Mouse (Mus musculus) monocyte, adult 5-6 weeks (primary cell): ENCODE data around the gene Abr. TPM values are rescaled to one million over a fixed set of nuclear protein-coding genes. Genes with fewer than 3 reads are reported as not detected.

Experiments
- ATAC-seq: fragments of 153-309, 156-312 bp; replicated peaks from 2 replicates; pipeline ENCODE4 v1.8.0; 2017; ENCODE audit warnings: mild to moderate bottlenecking; ENCODE audit not compliant: low TSS enrichment, insufficient number of reproducible peaks, severe bottlenecking, poor library complexity, low FRiP score
- total RNA-seq: library from RNA; stranded (forward); fragments of 200-1000, 200-491, 200-594 nt; gene quantifications from 3 replicates; pipeline ENCODE4 v1.2.3, GENCODE M21; 2017

Abr gene
- total RNA-seq, 1 experiment from 2014 or later = 129 TPM

GRCm38 (mm10) chr11:76530966-76531678 lies 91.0 kb downstream of the Abr start:
- ATAC-seq = no peak

GRCm38 (mm10) chr11:76530168-76530935 lies 91.8 kb downstream of the Abr start:
- ATAC-seq = no peak

GRCm38 (mm10) chr11:76529352-76530141 lies 92.6 kb downstream of the Abr start:
- peak; percentile 32; the same call in 1 of the 2 replicates for ATAC-seq

- no peak for ATAC-seq
Observed at GRCm38 (mm10) chr11:76525646-76526351, 96.3 kb downstream of the Abr start.

- peak; percentile 83 for ATAC-seq
Observed at GRCm38 (mm10) chr11:76524947-76525346, 97.2 kb downstream of the Abr start.

- ATAC-seq = no peak
Observed at GRCm38 (mm10) chr11:76523356-76523755, 98.8 kb downstream of the Abr start.

- no peak for ATAC-seq
Observed at GRCm38 (mm10) chr11:76520889-76521288, 101.2 kb downstream of the Abr start.

- ATAC-seq = no peak
Observed at GRCm38 (mm10) chr11:76518613-76519012, 103.5 kb downstream of the Abr start.

GRCm38 (mm10) chr11:76518125-76518524 lies 104.0 kb downstream of the Abr start:
- no peak for ATAC-seq

- ATAC-seq = no peak
Observed at GRCm38 (mm10) chr11:76516951-76517350, 105.2 kb downstream of the Abr start.

GRCm38 (mm10) chr11:76515123-76515522 lies 107.0 kb downstream of the Abr start:
- ATAC-seq = no peak

GRCm38 (mm10) chr11:76510977-76511376 lies 111.1 kb downstream of the Abr start:
- no peak for ATAC-seq

- ATAC-seq = no peak
Observed at GRCm38 (mm10) chr11:76509751-76510723, 112.1 kb downstream of the Abr start.

GRCm38 (mm10) chr11:76508831-76509595 lies 113.1 kb downstream of the Abr start:
- ATAC-seq = no peak

- no peak for ATAC-seq
Observed at GRCm38 (mm10) chr11:76508125-76508524, 114.0 kb downstream of the Abr start.

- no peak for ATAC-seq
Observed at GRCm38 (mm10) chr11:76507302-76508124, 114.6 kb downstream of the Abr start.
